Mouse (Mus musculus) bone marrow, adult 2 months (tissue): ENCODE data around the gene Dalrd3.
A peak's percentile ranks its signal among the peaks of the same experiment; 100 is the strongest.

ENCODE experiments used
- CTCF ChIP-seq: fragments of 200-500 bp; IDR thresholded peaks from 2 replicates; pipeline ENCODE4 v1.5.1; 2011; ENCODE audit warnings: low read length, control low read depth; ENCODE audit not compliant: control insufficient read depth, insufficient read depth
- POLR2A ChIP-seq: fragments of 200-500 bp; IDR thresholded peaks from 2 replicates; pipeline ENCODE4 v1.6.1; 2011; ENCODE audit warnings: low read depth, mild to moderate bottlenecking, control low read depth, low read length, borderline replicate concordance; ENCODE audit not compliant: control insufficient read depth

DNA sequence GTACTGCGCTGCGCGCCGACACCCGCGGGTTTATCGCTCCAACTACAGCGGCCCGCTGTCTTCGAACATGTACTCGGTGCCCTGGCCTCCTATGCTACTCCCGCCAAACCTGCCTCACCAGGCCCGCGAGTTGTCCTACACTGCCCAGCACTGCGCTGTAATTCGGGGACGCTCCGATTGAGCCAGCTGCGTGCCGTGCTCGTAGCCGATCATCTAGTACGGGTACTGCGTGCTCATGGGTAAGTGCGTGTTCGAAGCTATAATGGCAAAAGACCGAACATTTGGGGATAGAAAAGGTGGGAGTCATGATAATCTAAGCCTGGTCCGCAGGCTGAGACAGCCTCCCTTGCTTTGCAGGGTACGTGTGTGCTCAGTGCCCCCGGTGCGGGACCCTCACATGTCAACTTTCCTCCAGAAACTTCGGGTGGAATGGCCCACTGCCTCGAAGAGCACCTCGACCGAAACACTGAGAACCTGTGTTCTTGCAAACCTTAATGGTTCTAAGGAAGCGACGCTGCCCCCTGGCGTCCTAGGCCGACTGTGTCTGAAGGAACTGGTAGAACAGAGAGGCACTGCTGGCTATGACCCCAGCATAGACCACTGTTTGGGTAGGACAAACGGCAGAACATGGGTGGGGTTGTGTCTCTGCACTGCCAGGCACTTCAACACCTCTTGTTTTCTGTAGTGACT, 666 bp downstream of the Dalrd3 start:
- no peak for TF ChIP-seq POLR2A
- TF ChIP-seq CTCF = peak; percentile 87
